Mouse (Mus musculus): ENCODE results near the gene Olfr43.

DNA sequence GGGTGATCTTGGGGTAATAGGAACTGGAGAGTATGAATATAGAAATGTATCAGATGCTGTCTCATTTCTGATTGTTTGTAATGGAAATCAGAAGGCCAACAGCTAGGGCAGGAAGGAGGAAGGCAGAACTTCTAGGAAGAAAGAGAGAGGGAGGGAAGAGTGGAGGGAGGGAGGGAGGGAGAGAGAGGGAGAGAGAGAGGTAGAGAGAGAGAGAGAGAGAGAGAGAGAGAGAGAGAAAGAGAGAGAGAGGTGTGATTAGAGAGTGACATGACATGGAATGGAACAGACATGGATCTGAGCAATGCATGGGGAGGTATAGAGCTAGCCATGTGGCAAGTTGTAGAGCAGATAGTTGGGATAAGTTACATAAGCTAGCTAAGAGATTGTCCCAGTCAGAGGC, 42.4 kb downstream of the Olfr43 start:
- no peak for TF ChIP-seq POLR2A (IDR thresholded peaks at IDR 0.05; ENCODE audit: extremely low read depth, insufficient read depth, low read length)
- no peak for TF ChIP-seq CTCF (IDR thresholded peaks at IDR 0.05; ENCODE audit: low read depth, low read length)
